Mouse (Mus musculus) spleen, adult 2 months (tissue): ENCODE data around the gene Arhgef3. TPM values are rescaled to one million over a fixed set of nuclear protein-coding genes. Genes with fewer than 3 reads are reported as not detected.

Source experiments
- DNase-seq, 2 experiments: peaks; one replicate each; pipeline versions ENCODE4 v3.0.0 to v3.0.0-alpha.2; 2012 to 2021; ENCODE audit warnings: low spot score in 2 of 2, low read depth in 1 of 2
- H3K27ac ChIP-seq: fragments of 200-500 bp; 2 replicates; pipeline ENCODE4 v1.5.1; 2012; ENCODE audit warnings: low read length, inconsistent platforms; ENCODE audit not compliant: insufficient read depth
- H3K27me3 ChIP-seq: fragments of 200-500 bp; 2 replicates; pipeline ENCODE4 v1.6.1; 2012; ENCODE audit warnings: mild to moderate bottlenecking, moderate library complexity, low read length, inconsistent platforms; ENCODE audit not compliant: control insufficient read depth, insufficient read depth
- H3K36me3 ChIP-seq: fragments of 200-500 bp; 2 replicates; pipeline ENCODE4 v1.6.1; 2012; ENCODE audit warnings: mild to moderate bottlenecking, low read length, inconsistent platforms; ENCODE audit not compliant: control insufficient read depth, insufficient read depth
- H3K4me1 ChIP-seq: fragments of 200-500 bp; 2 replicates; pipeline ENCODE4 v1.6.1; 2011; ENCODE audit warnings: inconsistent platforms; ENCODE audit not compliant: control insufficient read depth, insufficient read depth, insufficient read length
- H3K4me3 ChIP-seq: fragments of 200-500 bp; 2 replicates; pipeline ENCODE4 v1.5.1; 2011; ENCODE audit warnings: mild to moderate bottlenecking, inconsistent platforms; ENCODE audit not compliant: insufficient read depth, insufficient read length; ENCODE audit errors: extremely low read depth
- CTCF ChIP-seq: fragments of 200-500 bp; IDR thresholded peaks from 2 replicates; pipeline ENCODE4 v1.5.1; 2011; ENCODE audit warnings: mild to moderate bottlenecking, inconsistent platforms; ENCODE audit not compliant: insufficient read depth, insufficient read length, insufficient replicate concordance; ENCODE audit errors: extremely low read depth
- POLR2A ChIP-seq: fragments of 200-500 bp; IDR thresholded peaks from 2 replicates; pipeline ENCODE4 v1.6.1; 2011; ENCODE audit warnings: low read depth, low read length, inconsistent platforms
- WGBS: fragments of 180-500 bp; shearing (Covaris S2); methylation state at CpG from one replicate; pipeline ENCODE4 v1.1.7; 2018; 5-methylcytosine and 5-hydroxymethylcytosine counted together
- polyA plus RNA-seq: library from polyadenylated mRNA; depleted of rRNA; stranded (reverse); fragments of >200 nt; gene quantifications from 2 replicates; pipeline ENCODE4 v1.2.3, GENCODE M21; 2012

Arhgef3 gene
- polyA plus RNA-seq, 1 experiment, result 21.1 TPM

- WGBS, result 66% methylated on average over 7 of the region's 7 CpGs
- TF ChIP-seq CTCF, result no peak
- no peak for TF ChIP-seq POLR2A
- no peak overlapping the region for H3K4me3 ChIP-seq
- no peaks in the 10 kb centered on the region for H3K27me3 ChIP-seq
- H3K4me1 ChIP-seq, result peaks cover 16% of the 10 kb centered on the region; the same call in 1 of the 2 replicates
- no peaks in the 10 kb centered on the region for H3K36me3 ChIP-seq
- 0 out of 2 replicates have a peak overlapping the region, but pooled peaks have one; percentile 21 for H3K27ac ChIP-seq
- DNase-seq, result no peak
These were observed 296.8 kb downstream of the Arhgef3 start for GRCm38 (mm10) chr14:27411492-27411891.

GRCm38 (mm10) chr14:27412699-27413098, 298.0 kb downstream of the Arhgef3 start:
- Histone ChIP-seq H3K27me3 (no peaks in the 10 kb centered on the region), H3K27ac (peak overlapping the region; percentile 58; the same call in 1 of the 2 replicates), H3K36me3 (no peaks in the 10 kb centered on the region), H3K4me1 (peaks cover 16% of the 10 kb centered on the region; the same call in 1 of the 2 replicates), H3K4me3 (no peak overlapping the region)
- WGBS, result 32% methylated on average over 8 of the region's 8 CpGs
- no peak for DNase-seq
- TF ChIP-seq CTCF, result no peak
- no peak for TF ChIP-seq POLR2A

- no peaks in the 10 kb centered on the region for H3K36me3 ChIP-seq
- no peak overlapping the region for H3K27ac ChIP-seq
- no peak overlapping the region for H3K4me3 ChIP-seq
- no peak for DNase-seq
- TF ChIP-seq POLR2A, result no peak
- no peak for TF ChIP-seq CTCF
- WGBS, result 26% methylated on average over 4 of the region's 4 CpGs
- peaks cover 13% of the 10 kb centered on the region; the same call in 1 of the 2 replicates for H3K4me1 ChIP-seq
- H3K27me3 ChIP-seq, result no peaks in the 10 kb centered on the region
These were observed 299.3 kb downstream of the Arhgef3 start for GRCm38 (mm10) chr14:27413961-27414360.

- no peak overlapping the region for H3K27ac ChIP-seq
- no peak overlapping the region for H3K4me3 ChIP-seq
- no peaks in the 10 kb centered on the region for H3K4me1 ChIP-seq
- no peaks in the 10 kb centered on the region for H3K36me3 ChIP-seq
- WGBS, result 87% methylated on average over 3 of the region's 3 CpGs
- no peaks in the 10 kb centered on the region for H3K27me3 ChIP-seq
- DNase-seq, result no peak
- no peak for TF ChIP-seq CTCF
- TF ChIP-seq POLR2A, result no peak
These were observed 306.1 kb downstream of the Arhgef3 start for GRCm38 (mm10) chr14:27420816-27421215.

- Histone ChIP-seq H3K4me3 (no peak overlapping the region), H3K27me3 (no peaks in the 10 kb centered on the region), H3K27ac (no peak overlapping the region), H3K4me1 (no peaks in the 10 kb centered on the region), H3K36me3 (no peaks in the 10 kb centered on the region)
- 95% methylated on average over 1 of the region's 1 CpGs for WGBS
- TF ChIP-seq CTCF (no peak), POLR2A (no peak)
- no peak for DNase-seq
These were observed 307.6 kb downstream of the Arhgef3 start for GRCm38 (mm10) chr14:27422301-27422700.

GRCm38 (mm10) chr14:27428573-27428972, 313.9 kb downstream of the Arhgef3 start, which contains the start of gene Fam208a:
TSS of gene Fam208a (plus strand) at chr14:27428834.
- peak; percentile 86 to 93 for DNase-seq
- peak within 1 kb of the TSS; percentile 85 for H3K4me3 ChIP-seq
- no peaks in the 10 kb centered on the region for H3K27me3 ChIP-seq
- TF ChIP-seq POLR2A (peak; percentile 70), CTCF (no peak)
- WGBS, result 7% methylated on average over 40 of the region's 43 CpGs
- peaks cover 1% of the 10 kb centered on the region; the same call in 1 of the 2 replicates for H3K36me3 ChIP-seq
- H3K27ac ChIP-seq, result peak within 1 kb of the TSS; percentile 99
- peaks cover 5% of the 10 kb centered on the region; the same call in 1 of the 2 replicates for H3K4me1 ChIP-seq

GRCm38 (mm10) chr14:27428973-27429711, 314.4 kb downstream of the Arhgef3 start:
- peak overlapping the region; percentile 99 for H3K27ac ChIP-seq
- H3K4me3 ChIP-seq, result peak overlapping the region; percentile 85
- H3K27me3 ChIP-seq, result no peaks in the 10 kb centered on the region
- peak; percentile 69 to 72 for DNase-seq
- peaks cover 1% of the 10 kb centered on the region; the same call in 1 of the 2 replicates for H3K36me3 ChIP-seq
- H3K4me1 ChIP-seq, result peaks cover 5% of the 10 kb centered on the region; the same call in 1 of the 2 replicates
- WGBS, result 1% methylated on average over 78 of the region's 78 CpGs
- TF ChIP-seq CTCF (no peak), POLR2A (peak; percentile 21; the same call in 1 of the 2 replicates)
